Mouse (Mus musculus): Measurements from ENCODE around the gene Gm5136.

DNA sequence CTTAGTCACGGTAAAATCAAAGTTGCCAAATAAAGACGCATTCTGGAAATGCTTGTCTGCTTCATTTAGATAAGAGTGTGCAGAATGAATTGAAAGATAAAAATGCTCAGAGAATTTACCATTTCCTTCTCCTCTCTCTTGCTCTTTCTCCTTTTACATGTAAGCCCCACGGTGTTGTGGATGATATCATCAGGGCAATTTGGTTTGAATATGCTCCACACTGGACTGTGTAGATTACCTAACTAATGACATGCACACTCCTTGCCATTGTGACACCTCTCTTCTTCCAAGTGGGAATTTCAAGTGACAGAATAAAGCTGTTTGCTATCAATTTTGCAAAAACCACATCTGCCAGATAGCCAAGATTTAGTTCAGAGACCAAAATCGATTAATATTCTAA lies 13.3 kb downstream of the Gm5136 start:
- TF ChIP-seq CTCF (IDR thresholded peaks at IDR 0.05; ENCODE audit: low read depth), result no peak
- no peak for TF ChIP-seq EP300 (IDR thresholded peaks at IDR 0.05; ENCODE audit: low read depth)

Measured in heart, postnatal 0 days (tissue).